Mouse (Mus musculus) embryonic stem cell, embryonic (primary cell): Measurements from ENCODE around the gene Cramp1l.

ENCODE experiments used
- CTCF ChIA-PET, 4 experiments: fragments of 300-600 bp in 2 of 4; fragments of 350-600 bp in 2 of 4; sonication (Branson Sonifier 250); formaldehyde crosslinking; loops; one replicate each; lab custom pipeline; 2022; ENCODE audit warnings: inconsistent platforms in 2 of 4; lab: Charles Lee
- POLR2A ChIA-PET, 4 experiments: fragments of 300-600 bp in 2 of 4; fragments of 350-600 bp in 2 of 4; sonication (Branson Sonifier 250); formaldehyde crosslinking; loops; one replicate each; lab custom pipeline; 2022; ENCODE audit warnings: antibody characterized with exemption in 4 of 4, inconsistent platforms in 1 of 4; lab: Charles Lee

The Cramp1l gene

DNA sequence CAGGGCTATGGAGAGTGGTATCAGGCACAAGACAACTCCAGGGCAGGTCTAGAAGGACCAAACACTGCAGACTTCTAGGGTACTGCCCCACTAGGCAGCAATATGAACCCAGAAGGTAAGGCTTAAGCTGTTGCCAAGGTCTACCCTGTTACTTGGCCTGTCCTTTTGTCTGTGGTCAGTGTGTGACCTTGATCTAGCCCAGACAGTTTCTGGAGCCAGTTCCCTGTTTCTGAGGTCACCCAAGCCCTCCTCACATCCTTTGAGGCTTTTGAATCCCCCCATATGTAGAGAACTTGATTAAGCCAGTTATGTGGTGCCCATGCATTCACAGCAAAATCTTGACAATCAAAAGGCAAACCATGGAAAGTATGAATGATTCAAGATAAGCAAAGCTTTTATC lies 79.9 kb downstream of the Cramp1l start:
- POLR2A ChIA-PET, result interaction anchor here in 3 of 4 experiments (0.5 to 7.6 kb wide), 15 partner anchors 11 to 408 kb away, joined by 3 to 51 read pairs (median 4); partner anchors contain the start of genes Jpt2 (in 3 of the 3), Eme2 (in 1 of the 3), Mrps34 (in 1 of the 3) and Traf7 (in 1 of the 3)
- CTCF ChIA-PET, result interaction anchor here in 1 of 4 experiments (2.0 kb wide), 1 partner anchor 25 kb away, joined by 10 read pairs; the partner anchor contains the start of gene Jpt2

DNA sequence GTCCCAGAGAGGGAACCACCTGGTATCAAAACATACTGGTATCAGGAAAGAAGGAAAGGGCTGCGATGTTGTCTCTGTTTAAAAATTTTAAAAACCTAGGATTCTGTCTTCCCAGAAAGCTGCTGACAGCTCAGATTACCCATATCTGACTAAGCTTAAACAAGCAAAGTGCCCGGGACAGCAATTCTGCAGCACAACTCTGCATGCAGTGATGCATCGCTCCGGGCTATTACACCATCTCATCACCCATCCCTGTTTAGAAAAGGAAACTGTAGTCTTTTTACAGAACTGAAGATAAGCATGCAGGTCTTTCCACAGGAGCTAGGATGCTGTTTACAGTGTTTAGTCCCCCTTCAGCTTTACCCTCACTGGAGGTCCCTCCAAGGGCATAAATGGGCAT lies 80.7 kb downstream of the Cramp1l start:
- POLR2A ChIA-PET, result interaction anchor here in 3 of 4 experiments (0.5 to 7.6 kb wide), 9 partner anchors 10 to 56 kb away, joined by 3 to 51 read pairs (median 3); partner anchors contain the start of gene Jpt2 (in 2 of the 3)
- CTCF ChIA-PET, result no interaction called here

DNA sequence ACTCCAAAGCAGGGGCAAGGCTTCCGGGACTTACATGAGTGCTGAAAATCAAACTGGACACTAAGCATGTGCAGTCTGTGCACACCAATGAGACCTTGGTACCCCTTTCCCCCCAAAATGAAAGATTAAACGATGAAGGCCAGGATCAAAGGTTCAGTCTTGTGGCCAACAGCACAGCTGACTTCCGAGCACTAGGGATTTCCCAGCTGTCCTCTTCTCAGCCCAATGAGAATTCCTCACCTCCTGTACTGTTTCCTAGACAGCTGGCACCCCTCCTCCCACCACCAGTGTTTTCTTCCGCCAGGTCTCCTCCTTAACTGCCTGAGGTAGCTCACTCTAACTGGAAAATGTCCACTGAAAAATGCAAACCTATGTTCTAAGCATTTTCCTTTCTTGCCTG lies 82.4 kb downstream of the Cramp1l start:
- POLR2A ChIA-PET, result interaction anchor here in 2 of 4 experiments (4.6 to 7.6 kb wide), 2 partner anchors 16 to 27 kb away, joined by 40 to 51 read pairs; partner anchors contain the start of gene Jpt2 (in 1 of the 2)
- CTCF ChIA-PET, result no interaction called here

DNA sequence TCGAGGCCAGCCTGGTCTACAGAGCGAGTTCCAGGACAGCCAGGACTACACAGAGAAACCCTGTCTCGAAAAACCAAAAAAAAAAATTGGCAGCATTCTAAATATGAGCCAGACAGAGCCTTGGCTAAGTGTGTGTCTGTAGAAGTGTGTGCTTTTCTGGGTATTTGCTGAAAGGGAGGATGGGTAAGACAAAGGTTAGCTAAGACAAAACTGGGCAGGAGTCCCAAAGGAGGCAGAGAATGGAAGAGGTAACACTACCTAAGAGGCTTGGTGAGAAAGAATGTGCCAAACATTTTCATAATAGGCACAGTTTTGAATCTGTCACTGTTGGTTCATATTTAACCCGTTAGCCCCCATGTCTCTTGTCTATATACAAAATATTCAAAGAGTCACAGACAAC lies 83.2 kb downstream of the Cramp1l start:
- ChIA-PET CTCF (interaction anchor here in 1 of 4 experiments (0.6 kb wide), 1 partner anchor 246 kb away, joined by 3 read pairs; no protein-coding TSS in a partner anchor), POLR2A (interaction anchor here in 2 of 4 experiments (0.7 to 7.6 kb wide), 2 partner anchors 17 to 196 kb away, joined by 3 to 51 read pairs; partner anchors contain the start of gene Msrb1 (in 1 of the 2))

DNA sequence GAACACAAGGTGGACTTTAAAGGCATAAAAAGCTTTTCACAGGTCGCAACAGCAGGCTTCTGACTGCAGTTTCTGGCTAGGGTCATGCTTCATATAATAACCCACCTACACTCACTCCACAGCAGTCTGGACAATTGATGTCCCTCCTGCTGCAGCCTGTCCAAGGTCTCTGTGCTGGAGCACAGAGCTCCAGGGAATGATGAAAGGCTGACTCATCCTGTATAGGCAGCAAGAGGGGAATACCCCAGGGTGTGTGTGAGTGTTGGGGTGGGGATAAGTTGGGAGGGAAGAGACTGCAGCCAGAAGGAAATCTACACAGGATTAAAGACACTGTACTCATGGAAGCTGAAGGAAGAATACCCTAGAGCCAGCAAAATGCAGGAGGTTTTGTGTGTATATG lies 86.1 kb downstream of the Cramp1l start:
- CTCF ChIA-PET, result interaction anchor here in 2 of 4 experiments (0.6 to 0.9 kb wide), 2 partner anchors 156 to 334 kb away, joined by 3 to 4 read pairs; no protein-coding TSS in a partner anchor
- POLR2A ChIA-PET, result interaction anchor here in 3 of 4 experiments (0.6 to 3.1 kb wide), 12 partner anchors 7 to 86 kb away, joined by 3 to 16 read pairs (median 3); partner anchors contain the start of genes Cramp1l (in 1 of the 3), Eme2 (in 1 of the 3), Fahd1 (in 1 of the 3) and Ift140 (in 1 of the 3)

DNA sequence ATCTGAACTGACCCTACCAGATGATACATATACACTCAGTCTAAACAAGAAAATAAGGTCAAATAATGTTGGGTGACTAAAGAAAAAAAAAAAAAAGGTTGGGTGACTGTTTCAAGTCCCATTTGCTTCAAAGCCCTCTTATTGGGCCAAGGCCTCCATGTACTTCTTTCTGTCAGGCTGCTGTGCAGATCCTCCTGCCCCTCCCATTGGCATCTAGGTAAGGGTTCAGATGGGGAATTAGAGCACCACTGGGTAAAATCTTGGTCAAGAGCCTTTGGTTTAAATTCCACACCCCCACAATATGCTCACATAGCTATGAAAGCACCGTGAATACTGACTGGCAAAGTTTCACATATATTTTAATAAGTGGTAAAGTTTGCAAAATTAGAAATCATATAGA lies 92.3 kb downstream of the Cramp1l start:
- ChIA-PET POLR2A (interaction anchor here in 1 of 4 experiments (0.6 to 1.4 kb wide), 3 partner anchors 12 to 439 kb away, joined by 3 to 5 read pairs (median 3); no protein-coding TSS in a partner anchor), CTCF (interaction anchor here in 1 of 4 experiments (0.6 kb wide), 1 partner anchor 333 kb away, joined by 3 read pairs; no protein-coding TSS in a partner anchor)

DNA sequence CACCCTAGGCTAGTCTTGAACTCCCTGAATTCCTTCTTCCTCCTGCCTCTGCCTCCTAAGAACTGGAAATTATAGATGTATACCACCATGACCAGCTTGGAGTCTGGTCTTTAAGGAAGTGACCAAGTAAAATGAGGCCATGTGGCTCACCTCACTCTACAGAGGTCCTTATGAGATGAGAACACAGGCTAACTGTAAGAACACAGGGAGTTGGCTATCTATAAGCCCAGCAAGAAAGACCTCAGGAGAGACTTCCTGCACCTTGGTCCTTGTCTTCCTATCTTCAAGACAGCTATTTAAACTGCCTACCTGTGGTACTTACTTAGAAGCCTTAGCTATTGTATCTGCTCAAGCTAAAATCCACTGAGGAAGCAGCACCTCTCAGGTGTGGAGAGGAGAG lies 101.6 kb downstream of the Cramp1l start:
- POLR2A ChIA-PET, result interaction anchor here in 1 of 4 experiments (0.5 to 1.3 kb wide), 2 partner anchors 23 to 227 kb away, joined by 3 read pairs; partner anchors contain the start of gene Mapk8ip3
- CTCF ChIA-PET, result no interaction called here
